Mouse (Mus musculus): ENCODE measurements at regions not wholly inside any gene's neighbourhood (a gene's known extent, or its start where the extent isn't known, plus 50 kb on each side); places are given as distances from the start of the nearest gene placed in this dataset.

GRCm38 (mm10) chr2:106504933-106505420 is 188.1 kb upstream of the Mpped2 start:
- H3K36me3 ChIP-seq = no peaks in the 10 kb centered on the region
- H3K9me3 ChIP-seq = no peaks in the 10 kb centered on the region
- H3K4me1 ChIP-seq = peaks cover under 1% of the 10 kb centered on the region
- no peak for ATAC-seq (ENCODE audit: insufficient number of reproducible peaks, insufficient read depth, low FRiP score, low TSS enrichment, low read depth)
- H3K9ac ChIP-seq = no peak overlapping the region
- H3K4me3 ChIP-seq = no peak overlapping the region
- H3K27me3 ChIP-seq = no peaks in the 10 kb centered on the region
- H3K27ac ChIP-seq = no peak overlapping the region
- 83% methylated on average over 1 of the region's 1 CpGs for WGBS
- H3K4me2 ChIP-seq = no peak overlapping the region

GRCm38 (mm10) chr2:106511889-106512288 is 181.2 kb upstream of the Mpped2 start:
- Histone ChIP-seq H3K27me3 (no peaks in the 10 kb centered on the region), H3K36me3 (no peaks in the 10 kb centered on the region), H3K9me3 (no peaks in the 10 kb centered on the region), H3K9ac (no peak overlapping the region), H3K4me1 (0 out of 2 replicates have a peak, but pooled peaks cover 6% of the 10 kb centered on the region), H3K27ac (no peak overlapping the region), H3K4me3 (no peak overlapping the region), H3K4me2 (no peak overlapping the region)
- 88% methylated on average over 9 of the region's 9 CpGs for WGBS
- ATAC-seq (ENCODE audit: insufficient number of reproducible peaks, insufficient read depth, low FRiP score, low TSS enrichment, low read depth) = no peak

GRCm38 (mm10) chr2:106512338-106513024 is 180.6 kb upstream of the Mpped2 start:
- H3K36me3 ChIP-seq = no peaks in the 10 kb centered on the region
- no peak overlapping the region for H3K9ac ChIP-seq
- 46% methylated on average over 14 of the region's 14 CpGs for WGBS
- H3K4me2 ChIP-seq = no peak overlapping the region
- H3K27ac ChIP-seq = no peak overlapping the region
- 0 out of 2 replicates have a peak, but pooled peaks cover 6% of the 10 kb centered on the region for H3K4me1 ChIP-seq
- ATAC-seq (ENCODE audit: insufficient number of reproducible peaks, insufficient read depth, low FRiP score, low TSS enrichment, low read depth) = no peak
- no peaks in the 10 kb centered on the region for H3K27me3 ChIP-seq
- no peak overlapping the region for H3K4me3 ChIP-seq
- H3K9me3 ChIP-seq = no peaks in the 10 kb centered on the region

GRCm38 (mm10) chr2:106513025-106513386 is 180.1 kb upstream of the Mpped2 start:
- Histone ChIP-seq H3K27me3 (no peaks in the 10 kb centered on the region), H3K9ac (no peak overlapping the region), H3K4me3 (no peak overlapping the region), H3K36me3 (no peaks in the 10 kb centered on the region), H3K27ac (no peak overlapping the region), H3K4me1 (0 out of 2 replicates have a peak, but pooled peaks cover 6% of the 10 kb centered on the region), H3K4me2 (no peak overlapping the region), H3K9me3 (no peaks in the 10 kb centered on the region)
- WGBS = 48% methylated on average over 5 of the region's 5 CpGs
- no peak for ATAC-seq (ENCODE audit: insufficient number of reproducible peaks, insufficient read depth, low FRiP score, low TSS enrichment, low read depth)

- Histone ChIP-seq H3K36me3 (no peaks in the 10 kb centered on the region), H3K4me1 (0 out of 2 replicates have a peak, but pooled peaks cover 5% of the 10 kb centered on the region), H3K27ac (no peak overlapping the region), H3K4me2 (no peak overlapping the region), H3K4me3 (no peak overlapping the region), H3K27me3 (no peaks in the 10 kb centered on the region), H3K9ac (no peak overlapping the region), H3K9me3 (peaks cover 2% of the 10 kb centered on the region; the same call in 1 of the 2 replicates)
- WGBS = 78% methylated on average over 5 of the region's 5 CpGs
- no peak for ATAC-seq (ENCODE audit: insufficient number of reproducible peaks, insufficient read depth, low FRiP score, low TSS enrichment, low read depth)
Observed at GRCm38 (mm10) chr2:106517224-106517623, 175.8 kb upstream of the Mpped2 start.

- H3K4me2 ChIP-seq = no peak overlapping the region
- H3K4me3 ChIP-seq = no peak overlapping the region
- no peaks in the 10 kb centered on the region for H3K36me3 ChIP-seq
- H3K4me1 ChIP-seq = peaks cover 5% of the 10 kb centered on the region; the same call in 1 of the 2 replicates
- peaks cover 2% of the 10 kb centered on the region; the same call in 1 of the 2 replicates for H3K9me3 ChIP-seq
- WGBS = 93% methylated on average over 3 of the region's 3 CpGs
- H3K9ac ChIP-seq = no peak overlapping the region
- H3K27ac ChIP-seq = no peak overlapping the region
- no peak for ATAC-seq (ENCODE audit: insufficient number of reproducible peaks, insufficient read depth, low FRiP score, low TSS enrichment, low read depth)
- H3K27me3 ChIP-seq = no peaks in the 10 kb centered on the region
Observed at GRCm38 (mm10) chr2:106522961-106523360, 170.1 kb upstream of the Mpped2 start.

GRCm38 (mm10) chr2:106527008-106527407 is 166.1 kb upstream of the Mpped2 start:
- H3K9ac ChIP-seq = no peak overlapping the region
- no peaks in the 10 kb centered on the region for H3K27me3 ChIP-seq
- H3K27ac ChIP-seq = peak overlapping the region; percentile 57; the same call in 1 of the 2 replicates
- no peak overlapping the region for H3K4me3 ChIP-seq
- H3K36me3 ChIP-seq = no peaks in the 10 kb centered on the region
- no peaks in the 10 kb centered on the region for H3K9me3 ChIP-seq
- 52% methylated on average over 2 of the region's 2 CpGs for WGBS
- ATAC-seq (ENCODE audit: insufficient number of reproducible peaks, insufficient read depth, low FRiP score, low TSS enrichment, low read depth) = peak; percentile 79; the same call in 1 of the 2 replicates
- H3K4me2 ChIP-seq = no peak overlapping the region
- peaks cover 9% of the 10 kb centered on the region; the same call in 1 of the 2 replicates for H3K4me1 ChIP-seq

GRCm38 (mm10) chr2:106529247-106529646 is 163.8 kb upstream of the Mpped2 start:
- Histone ChIP-seq H3K4me3 (no peak overlapping the region), H3K4me1 (peaks cover 9% of the 10 kb centered on the region; the same call in 1 of the 2 replicates), H3K27me3 (no peaks in the 10 kb centered on the region), H3K9ac (no peak overlapping the region), H3K4me2 (no peak overlapping the region), H3K9me3 (no peaks in the 10 kb centered on the region), H3K36me3 (no peaks in the 10 kb centered on the region), H3K27ac (no peak overlapping the region)
- 47% methylated on average over 5 of the region's 5 CpGs for WGBS
- no peak for ATAC-seq (ENCODE audit: insufficient number of reproducible peaks, insufficient read depth, low FRiP score, low TSS enrichment, low read depth)

- 37% methylated on average over 2 of the region's 2 CpGs for WGBS
Observed at GRCm38 (mm10) chr2:106529746-106530145, 163.3 kb upstream of the Mpped2 start.

GRCm38 (mm10) chr2:106538329-106538728 is 154.7 kb upstream of the Mpped2 start:
- no peaks in the 10 kb centered on the region for H3K27me3 ChIP-seq
- H3K9ac ChIP-seq = no peak overlapping the region
- no peak overlapping the region for H3K4me2 ChIP-seq
- WGBS = 69% methylated on average over 4 of the region's 4 CpGs
- H3K4me1 ChIP-seq = peaks cover 2% of the 10 kb centered on the region; the same call in 1 of the 2 replicates
- H3K36me3 ChIP-seq = no peaks in the 10 kb centered on the region
- H3K9me3 ChIP-seq = no peaks in the 10 kb centered on the region
- no peak overlapping the region for H3K27ac ChIP-seq
- ATAC-seq (ENCODE audit: insufficient number of reproducible peaks, insufficient read depth, low FRiP score, low TSS enrichment, low read depth) = no peak
- no peak overlapping the region for H3K4me3 ChIP-seq

More at GRCm38 (mm10) chr2:106529746-106530145, 163.3 kb upstream of the Mpped2 start:
- Histone ChIP-seq H3K4me2 (no peak overlapping the region), H3K9ac (no peak overlapping the region), H3K27ac (no peak overlapping the region), H3K36me3 (no peaks in the 10 kb centered on the region), H3K9me3 (no peaks in the 10 kb centered on the region), H3K4me3 (no peak overlapping the region), H3K27me3 (no peaks in the 10 kb centered on the region), H3K4me1 (peaks cover 9% of the 10 kb centered on the region; the same call in 1 of the 2 replicates)
- no peak for ATAC-seq (ENCODE audit: insufficient number of reproducible peaks, insufficient read depth, low FRiP score, low TSS enrichment, low read depth)

- ATAC-seq (ENCODE audit: insufficient number of reproducible peaks, insufficient read depth, low FRiP score, low TSS enrichment, low read depth) = no peak
- Histone ChIP-seq H3K4me2 (no peak overlapping the region), H3K4me3 (no peak overlapping the region), H3K4me1 (peaks cover 2% of the 10 kb centered on the region; the same call in 1 of the 2 replicates), H3K9me3 (no peaks in the 10 kb centered on the region), H3K27me3 (no peaks in the 10 kb centered on the region), H3K36me3 (no peaks in the 10 kb centered on the region), H3K27ac (no peak overlapping the region), H3K9ac (no peak overlapping the region)
- WGBS = 97% methylated on average over 5 of the region's 5 CpGs
Observed at GRCm38 (mm10) chr2:106540176-106540575, 152.9 kb upstream of the Mpped2 start.

- 83% methylated on average over 4 of the region's 4 CpGs for WGBS
- Histone ChIP-seq H3K27me3 (no peaks in the 10 kb centered on the region), H3K36me3 (no peaks in the 10 kb centered on the region), H3K9me3 (no peaks in the 10 kb centered on the region), H3K4me2 (no peak overlapping the region), H3K4me3 (no peak overlapping the region), H3K27ac (no peak overlapping the region), H3K9ac (no peak overlapping the region), H3K4me1 (0 out of 2 replicates have a peak, but pooled peaks cover 5% of the 10 kb centered on the region)
- no peak for ATAC-seq (ENCODE audit: insufficient number of reproducible peaks, insufficient read depth, low FRiP score, low TSS enrichment, low read depth)
Observed at GRCm38 (mm10) chr2:106547117-106547516, 146.0 kb upstream of the Mpped2 start.
